ENCODE assay signal across 23 mouse cellular contexts in genomic region chr6:96499464-96499863, GRCm38 (mm10).
DNase-seq lines count a peak whose midpoint lies in the region; ATAC-seq lines count a peak whose summit lies in the region.
"Had no signal": no experiment of that assay in that cellular context is flagged by ENCODE, and none has a peak within 500 bp of the region (broad histone marks: within the 10 kb centered on the region; RNA-seq: fewer than 3 reads in every experiment).

No protein-coding gene starts in this region.

- no peaks in the 10 kb centered on the region for H3K9me3 ChIP-seq in kidney, embryonic 14.5 days (ENCODE audit: control insufficient read depth, low read length)
- H3K9me3 ChIP-seq in kidney, embryonic 16.5 days (ENCODE audit: low read length): no peaks in the 10 kb centered on the region
- H3K9me3 ChIP-seq: embryonic facial prominence, embryonic 10.5 days; embryonic facial prominence, embryonic 12.5 days; forebrain, embryonic 13.5 days; forebrain, embryonic 15.5 days had no signal

- 32% methylated on average over 5 of the region's 5 CpGs for WGBS in kidney, embryonic 14.5 days
- 27% methylated on average over 5 of the region's 5 CpGs for WGBS in kidney, embryonic 16.5 days

- no peak overlapping the region for H3K27ac ChIP-seq in kidney, embryonic 14.5 days (ENCODE audit: low read depth, low read length)
- no peak overlapping the region for H3K27ac ChIP-seq in kidney, embryonic 16.5 days (ENCODE audit: low read length)
- H3K27ac ChIP-seq: embryonic facial prominence, embryonic 10.5 days; embryonic facial prominence, embryonic 12.5 days; forebrain, embryonic 13.5 days; forebrain, embryonic 15.5 days had no signal

- no peak overlapping the region for H3K4me3 ChIP-seq in kidney, embryonic 14.5 days (ENCODE audit: low read length)
- no peak overlapping the region for H3K4me3 ChIP-seq in kidney, embryonic 16.5 days (ENCODE audit: low read length)
- H3K4me3 ChIP-seq: embryonic facial prominence, embryonic 10.5 days; embryonic facial prominence, embryonic 12.5 days; forebrain, embryonic 13.5 days; forebrain, embryonic 15.5 days had no signal

- no peak overlapping the region for H3K4me2 ChIP-seq in kidney, embryonic 14.5 days (replicated peaks; ENCODE audit: low read depth, low read length)
- no peak overlapping the region for H3K4me2 ChIP-seq in kidney, embryonic 16.5 days (replicated peaks; ENCODE audit: low read depth, low read length)
- H3K4me2 ChIP-seq: embryonic facial prominence, embryonic 12.5 days; forebrain, embryonic 13.5 days; forebrain, embryonic 15.5 days had no signal

- H3K4me1 ChIP-seq in kidney, embryonic 14.5 days (ENCODE audit: control insufficient read depth, insufficient read depth, low read length): 0 out of 2 replicates have a peak, but pooled peaks cover 3% of the 10 kb centered on the region
- no peaks in the 10 kb centered on the region for H3K4me1 ChIP-seq in kidney, embryonic 16.5 days (ENCODE audit: insufficient read depth, low read length)
- H3K4me1 ChIP-seq: embryonic facial prominence, embryonic 10.5 days; embryonic facial prominence, embryonic 12.5 days; forebrain, embryonic 13.5 days; forebrain, embryonic 15.5 days had no signal

- no peaks in the 10 kb centered on the region for H3K36me3 ChIP-seq in kidney, embryonic 14.5 days (ENCODE audit: control insufficient read depth, insufficient read depth, low read length)
- no peaks in the 10 kb centered on the region for H3K36me3 ChIP-seq in kidney, embryonic 16.5 days (ENCODE audit: insufficient read depth, low read length)
- H3K36me3 ChIP-seq: embryonic facial prominence, embryonic 10.5 days; embryonic facial prominence, embryonic 12.5 days; forebrain, embryonic 15.5 days; G1E had no signal

- no peak for DNase-seq in kidney, postnatal 10 days
- no peak for DNase-seq in kidney, adult 9 months
- peak; percentile 11 for DNase-seq in mesoderm, embryonic 11.5 days (ENCODE audit: low read depth, low spot score)
- DNase-seq: adrenal gland, adult 8-10 months; adrenal gland, postnatal 14 days; adrenal gland, postnatal 36 days; B cell, adult 2 months; cerebellum, adult 11-12 months; cerebellum, adult 2 months; cerebellum, adult 9-10 months; cerebellum, postnatal 10 days; cerebellum, postnatal 25 days had no signal

- ATAC-seq in kidney, embryonic 14.5 days (ENCODE audit: low FRiP score, low TSS enrichment): peak; percentile 57
- peak; percentile 57; the same call in 1 of the 2 replicates for ATAC-seq in kidney, embryonic 16.5 days (ENCODE audit: low FRiP score, low TSS enrichment)
- ATAC-seq: activated CD4-positive, CD25-positive, alpha-beta regulatory T cell, adult 4 months; CD4-positive, CD25-positive, alpha-beta regulatory T cell, adult 4 months; forebrain, embryonic 13.5 days; forebrain, embryonic 15.5 days; Patski had no signal

- H3K9ac ChIP-seq in kidney, embryonic 14.5 days (ENCODE audit: low read depth, low read length): no peak overlapping the region
- no peak overlapping the region for H3K9ac ChIP-seq in kidney, embryonic 16.5 days (replicated peaks; ENCODE audit: low read length)
- H3K9ac ChIP-seq: embryonic facial prominence, embryonic 12.5 days; forebrain, embryonic 13.5 days; forebrain, embryonic 15.5 days had no signal

- H3K27me3 ChIP-seq in kidney, embryonic 14.5 days (ENCODE audit: control insufficient read depth, insufficient read depth, low read length): no peaks in the 10 kb centered on the region
- no peaks in the 10 kb centered on the region for H3K27me3 ChIP-seq in kidney, embryonic 16.5 days (ENCODE audit: insufficient read depth, low read length)
- H3K27me3 ChIP-seq: CH12.LX; embryonic facial prominence, embryonic 12.5 days; forebrain, embryonic 13.5 days; forebrain, embryonic 15.5 days had no signal
